Mouse (Mus musculus) adrenal gland, adult (tissue): ENCODE data around the gene Zrsr1.

Experiments used
- DNase-seq, 2 experiments: peaks; one replicate each; pipeline ENCODE4 v3.0.0; 2022 to 2023; ENCODE audit warnings: low spot score in 1 of 2; ENCODE audit not compliant: inconsistent age in 2 of 2

Zrsr1 gene

GRCm38 (mm10) chr11:23008181-23008823, 36.5 kb downstream of the Zrsr1 start:
- peak; percentile 91 to 96 for DNase-seq

DNA sequence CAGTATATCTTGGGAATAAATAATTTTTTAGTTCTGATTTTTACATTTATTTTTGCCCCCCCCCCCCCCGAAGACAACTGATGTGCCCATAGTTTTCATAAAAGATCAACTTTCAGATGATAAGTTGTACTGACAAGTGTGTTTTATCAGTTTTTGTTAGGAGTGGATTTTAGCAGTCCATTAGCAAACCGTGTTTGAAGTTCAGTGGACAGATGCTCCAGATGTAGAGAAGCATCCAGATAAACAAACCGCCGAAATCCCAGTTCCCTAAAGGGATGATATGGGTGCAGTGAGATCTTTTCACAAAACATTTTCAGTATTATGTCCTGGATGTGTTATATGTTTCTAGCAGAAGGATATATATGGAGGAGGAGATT, 37.0 kb downstream of the Zrsr1 start:
- DNase-seq, result no peak

DNA sequence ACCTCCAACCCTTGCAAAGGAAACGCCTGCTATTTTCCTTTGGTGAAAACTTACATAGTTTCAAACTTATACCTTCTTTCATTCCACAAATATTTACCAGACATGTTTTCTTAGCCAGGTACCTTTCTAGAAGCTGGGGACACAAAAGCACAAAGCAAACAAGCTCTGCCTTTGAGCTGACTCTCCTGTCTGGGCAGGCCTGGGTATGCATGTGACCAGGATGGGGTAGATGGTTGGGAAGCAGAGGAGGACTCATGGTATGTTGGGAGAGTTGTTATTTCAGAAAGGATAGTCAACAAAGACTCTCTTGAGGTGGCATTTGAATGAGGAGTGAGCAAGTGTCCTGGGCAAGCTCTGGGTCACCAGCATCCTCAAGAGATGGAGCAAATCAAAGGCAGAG, 41.3 kb downstream of the Zrsr1 start:
- DNase-seq, result no peak

GRCm38 (mm10) chr11:23013580-23014294, 41.9 kb downstream of the Zrsr1 start:
- no peak for DNase-seq

DNA sequence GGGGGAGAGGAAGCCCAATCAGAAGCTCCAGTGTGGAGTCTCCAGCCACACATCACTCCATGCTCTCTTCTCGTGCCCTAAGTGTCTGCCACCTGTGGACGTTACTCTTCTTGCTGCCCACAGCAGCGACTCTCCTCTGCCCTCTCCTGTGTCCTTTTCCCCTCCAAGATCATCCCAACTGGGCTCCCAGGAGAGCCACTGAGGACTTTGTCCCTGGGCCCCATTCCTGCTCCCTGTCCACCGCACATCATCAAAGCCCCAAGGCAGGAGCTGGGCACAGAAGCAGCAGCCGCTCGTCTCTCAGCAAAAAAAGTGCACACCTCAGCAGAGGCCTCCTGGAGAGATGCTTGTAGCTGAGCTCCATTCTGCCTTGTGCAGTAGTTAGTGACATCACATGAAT, 43.2 kb downstream of the Zrsr1 start:
- DNase-seq, result no peak

- no peak for DNase-seq
Measured at GRCm38 (mm10) chr11:23017943-23018342, 46.1 kb downstream of the Zrsr1 start.

GRCm38 (mm10) chr11:23020116-23020770, 48.4 kb downstream of the Zrsr1 start:
- DNase-seq, result peak; percentile 50 to 86

DNA sequence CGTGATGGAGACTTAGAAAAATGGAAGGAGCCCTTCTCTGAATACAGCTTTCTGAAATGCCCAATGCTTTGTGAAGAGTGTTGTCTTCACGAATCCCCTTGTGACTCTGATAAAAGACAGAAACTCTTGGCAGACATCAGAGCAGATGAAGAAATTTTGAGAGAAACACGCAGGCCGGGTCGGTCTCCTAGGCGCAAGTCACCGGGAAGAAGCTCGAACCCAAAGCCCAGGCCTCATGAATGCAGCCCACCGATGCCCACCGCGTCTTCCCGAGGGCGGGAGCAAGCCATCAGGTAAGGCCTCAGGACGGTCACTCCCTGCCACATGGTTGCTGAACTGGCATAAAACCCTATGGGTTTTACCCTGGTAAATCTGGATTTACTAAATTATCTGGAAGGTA, 49.0 kb downstream of the Zrsr1 start:
- peak in 1 of 2 experiments; percentile 18 for DNase-seq

GRCm38 (mm10) chr11:23023155-23023554, 51.4 kb downstream of the Zrsr1 start:
- no peak for DNase-seq

- no peak for DNase-seq
Measured at GRCm38 (mm10) chr11:23024169-23024568, 52.4 kb downstream of the Zrsr1 start.
